Mouse (Mus musculus): Measurements from ENCODE around the gene Lnx2. TPM values are rescaled to one million over a fixed set of nuclear protein-coding genes. Genes with fewer than 3 reads are reported as not detected.

Lnx2 gene
- polyA plus RNA-seq, 1 experiment from 2014 or later, result 10.2 TPM

DNA sequence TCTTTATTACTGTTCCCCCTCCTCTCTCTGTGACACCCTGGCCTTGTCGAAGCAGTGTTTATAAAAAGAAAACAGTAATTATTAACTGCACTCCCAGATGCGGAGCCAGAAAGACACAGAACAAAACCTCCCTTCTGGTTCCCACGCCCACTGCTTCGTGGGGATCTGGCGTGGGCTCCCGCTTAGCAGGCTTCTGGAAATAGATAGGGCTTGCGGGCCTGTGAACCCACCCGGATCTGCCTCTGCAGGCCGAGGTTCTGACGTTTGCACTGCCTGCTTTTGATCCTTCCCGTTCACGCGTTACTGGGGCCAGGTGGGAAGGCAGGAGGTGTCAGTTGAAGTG is 101.6 kb downstream of the Lnx2 start:
- no peaks in the 10 kb centered on the region for H3K36me3 ChIP-seq (ENCODE audit: control insufficient read depth, insufficient read depth)
- 29% methylated on average over 13 of the region's 13 CpGs for WGBS
- no peak overlapping the region for H3K27ac ChIP-seq (ENCODE audit: low read depth, low read length)
- no peaks in the 10 kb centered on the region for H3K4me1 ChIP-seq (replicated peaks; ENCODE audit: control insufficient read depth, insufficient read depth, low read length)
- no peaks in the 10 kb centered on the region for H3K9me3 ChIP-seq (ENCODE audit: control insufficient read depth)
- H3K4me3 ChIP-seq (ENCODE audit: low read depth, low read length), result no peak overlapping the region
- H3K27me3 ChIP-seq (replicated peaks; ENCODE audit: control insufficient read depth, insufficient read depth, low read length), result no peaks in the 10 kb centered on the region
- peak overlapping the region; percentile 13; the same call in 1 of the 2 replicates for H3K4me2 ChIP-seq (replicated peaks; ENCODE audit: low read depth)
- no peak for ATAC-seq
- no peak overlapping the region for H3K9ac ChIP-seq (ENCODE audit: low read depth, low read length)
- no peak for TF ChIP-seq CTCF (IDR thresholded peaks at IDR 0.05; ENCODE audit: low read depth)

DNA sequence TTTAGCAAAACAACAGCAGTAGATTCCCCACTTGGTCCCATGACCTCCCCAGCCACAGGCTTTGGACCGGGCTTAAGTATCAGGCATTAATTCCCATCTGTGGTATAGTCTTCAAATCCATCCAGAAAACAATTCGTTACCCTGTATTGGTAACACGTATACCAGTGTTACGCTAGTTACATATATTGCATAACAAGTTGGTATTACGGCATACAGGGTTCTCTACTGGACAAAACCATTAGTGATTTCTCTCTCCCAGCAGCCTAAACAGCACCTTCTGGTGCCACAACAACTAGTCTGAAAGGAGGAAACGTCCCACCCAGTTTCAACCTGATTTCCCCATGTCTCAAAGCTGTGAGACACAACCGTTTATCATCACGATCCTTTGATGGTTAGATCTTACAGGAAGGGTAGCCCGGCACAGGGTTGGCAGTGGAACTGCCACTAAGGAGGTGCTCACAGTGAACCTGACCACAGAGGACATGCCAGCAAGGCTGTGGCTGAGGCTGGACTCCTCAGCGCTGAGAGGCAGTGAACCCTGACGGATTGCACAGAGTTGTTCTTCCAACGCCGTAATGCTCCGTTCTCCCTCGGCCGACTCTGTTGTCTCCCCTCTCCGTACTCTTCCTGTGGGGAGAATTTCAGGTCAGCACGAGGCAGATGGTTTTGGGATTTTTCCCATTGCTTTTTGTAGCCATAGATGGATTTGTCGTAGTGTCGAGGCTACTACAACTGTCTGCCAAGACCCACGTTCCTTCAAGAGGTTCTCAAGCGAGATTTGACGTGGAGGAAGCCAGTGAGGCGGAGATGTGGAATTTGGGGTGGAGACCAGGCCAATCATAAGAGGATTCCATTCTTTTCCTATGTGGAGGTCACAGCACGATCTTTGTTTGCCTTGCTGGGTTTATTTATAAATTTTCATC is 102.3 kb downstream of the Lnx2 start:
- Histone ChIP-seq H3K9me3 (ENCODE audit: control insufficient read depth) (no peaks in the 10 kb centered on the region), H3K36me3 (ENCODE audit: control insufficient read depth, insufficient read depth) (no peaks in the 10 kb centered on the region), H3K27me3 (replicated peaks; ENCODE audit: control insufficient read depth, insufficient read depth, low read length) (no peaks in the 10 kb centered on the region), H3K27ac (ENCODE audit: low read depth, low read length) (no peak overlapping the region), H3K4me2 (replicated peaks; ENCODE audit: low read depth) (0 out of 2 replicates have a peak overlapping the region, but pooled peaks have one; percentile 13), H3K4me3 (ENCODE audit: low read depth, low read length) (no peak overlapping the region), H3K9ac (ENCODE audit: low read depth, low read length) (no peak overlapping the region), H3K4me1 (replicated peaks; ENCODE audit: control insufficient read depth, insufficient read depth, low read length) (no peaks in the 10 kb centered on the region)
- ATAC-seq, result no peak
- no peak for TF ChIP-seq CTCF (IDR thresholded peaks at IDR 0.05; ENCODE audit: low read depth)
- WGBS, result 71% methylated on average over 25 of the region's 25 CpGs

DNA sequence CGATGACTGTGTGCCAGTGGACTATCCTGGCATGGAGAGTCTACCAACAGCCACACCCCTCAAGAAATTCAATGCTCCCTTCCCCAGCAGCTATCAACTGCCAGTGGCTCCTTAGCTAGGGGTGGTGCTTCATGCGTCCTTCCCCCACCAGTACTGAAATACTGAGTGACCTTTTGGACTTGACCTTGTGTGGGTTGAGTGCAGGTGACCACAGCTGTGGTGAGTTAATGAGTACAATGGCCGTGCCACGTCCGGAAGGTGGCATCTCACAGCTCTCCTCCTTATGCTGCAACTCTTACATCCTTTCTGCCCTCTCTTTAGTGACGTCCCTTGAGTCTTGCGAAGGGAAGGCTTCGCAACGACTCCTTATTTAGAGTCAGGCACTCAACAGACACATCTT is 103.0 kb downstream of the Lnx2 start:
- no peaks in the 10 kb centered on the region for H3K27me3 ChIP-seq (replicated peaks; ENCODE audit: control insufficient read depth, insufficient read depth, low read length)
- ATAC-seq, result no peak
- H3K36me3 ChIP-seq (ENCODE audit: control insufficient read depth, insufficient read depth), result no peaks in the 10 kb centered on the region
- no peak overlapping the region for H3K9ac ChIP-seq (ENCODE audit: low read depth, low read length)
- no peak overlapping the region for H3K27ac ChIP-seq (ENCODE audit: low read depth, low read length)
- 82% methylated on average over 9 of the region's 9 CpGs for WGBS
- no peak overlapping the region for H3K4me3 ChIP-seq (ENCODE audit: low read depth, low read length)
- no peaks in the 10 kb centered on the region for H3K4me1 ChIP-seq (replicated peaks; ENCODE audit: control insufficient read depth, insufficient read depth, low read length)
- no peaks in the 10 kb centered on the region for H3K9me3 ChIP-seq (ENCODE audit: control insufficient read depth)
- no peak for TF ChIP-seq CTCF (IDR thresholded peaks at IDR 0.05; ENCODE audit: low read depth)
- H3K4me2 ChIP-seq (replicated peaks; ENCODE audit: low read depth), result no peak overlapping the region

DNA sequence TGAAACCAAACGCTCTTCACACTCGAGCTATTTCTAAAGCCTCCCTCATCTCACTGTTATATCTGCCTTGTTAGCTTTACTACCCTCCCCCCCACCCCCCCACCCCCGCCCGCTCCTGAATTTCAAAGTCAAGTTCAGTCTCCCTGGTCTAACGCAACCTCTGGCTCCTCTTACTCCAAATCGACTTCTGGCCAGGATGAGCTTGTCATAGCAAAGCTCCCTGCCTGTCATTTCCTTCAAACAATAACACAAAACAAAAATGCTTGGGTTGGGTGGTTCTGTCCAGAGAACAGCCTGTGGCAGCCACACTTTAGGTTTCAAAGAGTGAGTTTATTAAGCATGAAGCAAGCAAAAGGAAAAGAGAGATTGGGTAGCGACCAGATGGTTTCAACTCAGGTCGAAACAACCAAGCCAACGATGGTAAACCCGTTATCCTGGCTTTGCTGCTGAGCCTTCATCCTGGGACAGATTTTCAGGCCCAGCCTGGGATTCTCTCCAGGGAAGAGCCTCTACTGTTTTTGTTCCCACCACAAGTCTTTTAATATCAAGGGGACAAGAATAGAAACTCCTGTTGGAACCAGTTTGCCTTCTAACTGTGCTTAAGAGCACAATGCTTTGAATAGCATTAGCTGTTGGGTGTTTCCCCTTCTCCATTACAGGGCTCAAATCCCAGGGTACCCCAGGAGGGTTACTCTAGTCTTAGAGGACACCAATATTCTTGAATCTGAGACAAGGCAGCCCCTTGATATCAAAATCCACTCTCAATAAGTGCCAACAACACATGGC is 104.4 kb downstream of the Lnx2 start:
- Histone ChIP-seq H3K4me2 (replicated peaks; ENCODE audit: low read depth) (no peak overlapping the region), H3K9ac (ENCODE audit: low read depth, low read length) (no peak overlapping the region), H3K27me3 (replicated peaks; ENCODE audit: control insufficient read depth, insufficient read depth, low read length) (no peaks in the 10 kb centered on the region), H3K27ac (ENCODE audit: low read depth, low read length) (no peak overlapping the region), H3K9me3 (ENCODE audit: control insufficient read depth) (no peaks in the 10 kb centered on the region), H3K36me3 (ENCODE audit: control insufficient read depth, insufficient read depth) (no peaks in the 10 kb centered on the region), H3K4me3 (ENCODE audit: low read depth, low read length) (no peak overlapping the region), H3K4me1 (replicated peaks; ENCODE audit: control insufficient read depth, insufficient read depth, low read length) (no peaks in the 10 kb centered on the region)
- WGBS, result 67% methylated on average over 10 of the region's 10 CpGs
- TF ChIP-seq CTCF (IDR thresholded peaks at IDR 0.05; ENCODE audit: low read depth), result no peak
- ATAC-seq, result no peak

DNA sequence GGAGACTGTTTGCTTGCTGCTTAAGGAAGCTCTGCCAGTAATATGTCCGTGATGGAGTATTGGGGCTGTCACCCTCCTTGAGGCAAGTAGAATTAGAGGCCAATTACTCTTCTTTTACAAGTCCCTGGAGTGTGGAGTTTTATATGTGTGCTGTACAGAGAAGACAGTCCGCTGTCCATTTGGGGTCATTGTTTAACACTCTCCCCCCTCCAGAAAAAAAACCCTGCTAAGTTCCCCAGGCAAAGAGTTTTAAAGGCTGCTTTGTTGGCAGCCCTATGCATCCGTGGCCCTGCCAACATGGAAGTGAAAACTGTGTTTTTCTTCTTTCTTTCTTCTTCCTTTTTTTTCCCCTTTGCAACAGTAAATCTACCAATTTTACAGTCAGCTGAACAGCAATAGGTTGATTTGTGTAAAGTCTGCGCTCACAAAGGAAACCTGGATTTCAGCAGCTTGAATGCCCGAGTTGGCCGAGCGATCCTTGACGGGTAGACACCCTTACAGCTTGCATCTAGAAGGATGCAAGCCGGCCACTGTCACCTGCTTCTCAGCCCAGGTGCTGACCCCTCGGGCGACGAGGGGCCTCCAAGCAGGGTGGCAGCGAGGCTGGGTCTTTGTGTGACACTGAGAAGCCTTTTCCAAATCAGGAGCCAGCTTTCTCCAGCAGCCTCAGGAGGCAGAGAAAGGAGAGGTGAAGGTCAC is 107.5 kb downstream of the Lnx2 start:
- Histone ChIP-seq H3K36me3 (ENCODE audit: control insufficient read depth, insufficient read depth) (no peaks in the 10 kb centered on the region), H3K4me2 (replicated peaks; ENCODE audit: low read depth) (no peak overlapping the region), H3K4me3 (ENCODE audit: low read depth, low read length) (no peak overlapping the region), H3K9ac (ENCODE audit: low read depth, low read length) (no peak overlapping the region), H3K9me3 (ENCODE audit: control insufficient read depth) (no peaks in the 10 kb centered on the region), H3K4me1 (replicated peaks; ENCODE audit: control insufficient read depth, insufficient read depth, low read length) (no peaks in the 10 kb centered on the region), H3K27me3 (replicated peaks; ENCODE audit: control insufficient read depth, insufficient read depth, low read length) (no peaks in the 10 kb centered on the region), H3K27ac (ENCODE audit: low read depth, low read length) (no peak overlapping the region)
- 78% methylated on average over 13 of the region's 13 CpGs for WGBS
- TF ChIP-seq CTCF (IDR thresholded peaks at IDR 0.05; ENCODE audit: low read depth), result no peak
- ATAC-seq, result no peak

Other genes starting within 250 kb of the Lnx2 start
- 426 and 430 TPM in 2 replicates for gene Rpl21, start 243.7 kb downstream of the Lnx2 start, polyA plus RNA-seq (2015; fragmentation: Nextera tagmentation; extraction: Ambion mirVana)
- gene Rasl11a, start 231.5 kb downstream of the Lnx2 start, polyA plus RNA-seq (2015; fragmentation: Nextera tagmentation; extraction: Ambion mirVana), result 17.6 TPM in 2 replicates
- 64.9 and 66.6 TPM in 2 replicates for gene Gtf3a, start 127.9 kb downstream of the Lnx2 start, polyA plus RNA-seq (2015; fragmentation: Nextera tagmentation; extraction: Ambion mirVana)
- 29.9 and 32.3 TPM in 2 replicates for gene Mtif3, start 112.8 kb downstream of the Lnx2 start, polyA plus RNA-seq (2015; fragmentation: Nextera tagmentation; extraction: Ambion mirVana)
- 116 and 118 TPM in 2 replicates for gene Polr1d, start 464 bp upstream of the Lnx2 start, polyA plus RNA-seq (2015; fragmentation: Nextera tagmentation; extraction: Ambion mirVana)
- not detected in 2 replicates for gene Gsx1, start 112.1 kb upstream of the Lnx2 start, polyA plus RNA-seq (2015; fragmentation: Nextera tagmentation; extraction: Ambion mirVana)
- 6.7 and 9.2 TPM in 2 replicates for gene Pdx1, start 193.4 kb upstream of the Lnx2 start, polyA plus RNA-seq (2015; fragmentation: Nextera tagmentation; extraction: Ambion mirVana)
- 35.0 and 38.9 TPM in 2 replicates for gene Cdx2, start 230.7 kb upstream of the Lnx2 start, polyA plus RNA-seq (2015; fragmentation: Nextera tagmentation; extraction: Ambion mirVana)
- 0.95 and 1.1 TPM in 2 replicates for gene Urad, start 245.9 kb upstream of the Lnx2 start, polyA plus RNA-seq (2015; fragmentation: Nextera tagmentation; extraction: Ambion mirVana)

Data from intestine, postnatal 0 days (tissue).